Mouse (Mus musculus) stomach, embryonic 14.5 days (tissue): ENCODE results near the gene Grid1. TPM values are rescaled to one million over a fixed set of nuclear protein-coding genes. Genes with fewer than 3 reads are reported as not detected.
A peak's percentile ranks its signal among the peaks of the same experiment; 100 is the strongest.

ENCODE experiments used
- ATAC-seq: fragments of 200-750 bp; cut with Nextera tagmentation; 2 replicates; pipeline ENCODE4 v1.8.0; 2017; ENCODE audit warnings: low read depth, moderate TSS enrichment; ENCODE audit not compliant: insufficient number of reproducible peaks, insufficient read depth, low FRiP score
- H3K27ac ChIP-seq: fragments of 300-500 bp; sonication (generic); 2 replicates; pipeline ENCODE4 v1.5.1; 2014; ENCODE audit warnings: mild to moderate bottlenecking, low read length, moderate library complexity, mixed read lengths
- H3K27me3 ChIP-seq: fragments of 300-500 bp; sonication (generic); 2 replicates; pipeline ENCODE4 v1.6.1; 2014; ENCODE audit warnings: low read length, control low read depth, mixed read lengths; ENCODE audit not compliant: control insufficient read depth, insufficient read depth
- H3K36me3 ChIP-seq: fragments of 300-500 bp; sonication (generic); 2 replicates; pipeline ENCODE4 v1.6.1; 2014; ENCODE audit warnings: mild to moderate bottlenecking, control low read depth, low read length, moderate library complexity, mixed read lengths; ENCODE audit not compliant: control insufficient read depth, insufficient read depth
- H3K4me1 ChIP-seq: fragments of 300-500 bp; sonication (generic); 2 replicates; pipeline ENCODE4 v1.6.1; 2014; ENCODE audit warnings: low read length, control low read depth, mixed read lengths; ENCODE audit not compliant: control insufficient read depth, insufficient read depth
- H3K4me2 ChIP-seq: fragments of 300-500 bp; sonication (generic); replicated peaks from 2 replicates; pipeline ENCODE4 v1.6.1; 2014; ENCODE audit warnings: low read depth, low read length, control low read depth
- H3K4me3 ChIP-seq: fragments of 300-500 bp; sonication (generic); 2 replicates; pipeline ENCODE4 v1.5.1; 2014; ENCODE audit warnings: low read depth, low read length, control low read depth
- H3K9ac ChIP-seq: fragments of 300-500 bp; sonication (generic); replicated peaks from 2 replicates; pipeline ENCODE4 v1.6.1; 2014; ENCODE audit warnings: low read depth, mild to moderate bottlenecking, control low read depth, low read length, moderate library complexity, mixed read lengths
- H3K9me3 ChIP-seq: fragments of 300-500 bp; sonication (generic); 2 replicates; pipeline ENCODE4 v1.6.1; 2016; ENCODE audit warnings: low read depth, low read length, control low read depth; ENCODE audit not compliant: control insufficient read depth
- WGBS: fragments of 180-500 bp; shearing (Covaris S2); extraction: QIAGEN DNeasy Blood & Tissue Kit; methylation state at CpG from one replicate; pipeline ENCODE4 v1.1.7; 2014; 5-methylcytosine and 5-hydroxymethylcytosine counted together
- polyA plus RNA-seq: library from polyadenylated mRNA; unstranded; fragments of >200 nt; fragmentation: Nextera tagmentation; extraction: Ambion mirVana; gene quantifications from 2 replicates; pipeline ENCODE4 v1.2.1, GENCODE M21; 2014

Gene Grid1
- polyA plus RNA-seq, 1 experiment from 2014 or later: 1.1 TPM

DNA sequence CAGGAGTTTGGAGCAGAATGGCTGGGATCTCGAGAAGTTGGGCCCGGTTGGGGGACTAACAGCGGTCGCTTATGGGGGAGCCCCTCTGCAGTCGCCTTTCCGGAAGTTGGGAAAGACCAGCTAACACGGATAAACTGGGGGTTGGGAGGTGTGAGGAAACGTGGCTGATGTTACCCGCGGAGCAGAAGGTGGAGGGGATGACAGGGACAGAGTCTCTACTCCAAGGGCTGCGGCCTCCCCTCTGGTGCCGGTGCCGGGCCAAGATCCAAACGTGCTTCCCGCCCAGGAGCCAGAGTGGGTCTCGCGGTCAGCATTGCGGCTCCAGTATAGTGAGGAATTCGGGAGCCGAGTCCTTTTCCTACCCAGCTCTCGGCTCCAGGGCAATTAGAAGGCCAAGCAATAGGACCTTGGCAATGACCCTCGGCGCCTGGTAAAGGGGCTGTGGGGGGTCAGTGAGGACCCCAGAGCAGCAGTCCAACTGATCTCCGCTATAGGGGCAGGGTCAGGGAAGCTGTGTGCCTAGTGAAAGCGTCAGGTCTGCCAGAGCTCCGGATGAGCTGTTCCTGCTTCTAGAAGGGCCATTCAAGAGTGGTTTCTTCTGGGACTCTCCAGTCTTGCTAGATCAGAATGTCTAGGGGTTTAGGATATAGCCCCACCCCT, 1.4 kb downstream of the Grid1 start:
- no peak overlapping the region for H3K9ac ChIP-seq
- H3K9me3 ChIP-seq: no peaks in the 10 kb centered on the region
- H3K36me3 ChIP-seq: no peaks in the 10 kb centered on the region
- peak overlapping the region; percentile 86; the same call in 1 of the 2 replicates for H3K4me2 ChIP-seq
- 4% methylated on average over 26 of the region's 26 CpGs for WGBS
- peaks cover 68% of the 10 kb centered on the region for H3K27me3 ChIP-seq
- H3K27ac ChIP-seq: no peak overlapping the region
- peak overlapping the region; percentile 45; the same call in 1 of the 2 replicates for H3K4me3 ChIP-seq
- ATAC-seq: no peak
- peaks cover 12% of the 10 kb centered on the region; the same call in 1 of the 2 replicates for H3K4me1 ChIP-seq

DNA sequence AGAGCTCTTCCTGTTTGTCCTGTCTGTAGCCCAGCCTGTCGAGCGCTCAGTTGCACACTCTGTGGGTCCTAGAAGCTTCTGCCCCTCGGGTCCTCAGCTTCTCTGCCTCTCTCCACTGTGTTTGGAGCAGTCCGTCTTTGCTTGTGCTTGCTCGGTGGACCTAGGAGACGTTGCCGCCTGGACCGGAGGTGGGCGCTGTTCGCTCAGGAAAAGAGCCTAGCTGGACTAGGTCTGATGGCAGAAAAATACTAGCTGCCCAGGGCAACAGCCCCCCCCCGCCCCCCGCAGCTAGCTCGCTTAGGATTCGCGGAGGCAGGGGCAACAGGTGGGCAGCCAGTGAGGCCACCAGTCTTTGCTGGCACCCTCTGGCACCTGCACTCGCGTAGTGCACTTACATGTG, 3.2 kb downstream of the Grid1 start:
- no peak overlapping the region for H3K9ac ChIP-seq
- H3K9me3 ChIP-seq: no peaks in the 10 kb centered on the region
- H3K4me3 ChIP-seq: peak overlapping the region; percentile 15; the same call in 1 of the 2 replicates
- peaks cover 12% of the 10 kb centered on the region; the same call in 1 of the 2 replicates for H3K4me1 ChIP-seq
- no peaks in the 10 kb centered on the region for H3K36me3 ChIP-seq
- H3K4me2 ChIP-seq: peak overlapping the region; percentile 33
- WGBS: 5% methylated on average over 16 of the region's 17 CpGs
- no peak for ATAC-seq
- no peak overlapping the region for H3K27ac ChIP-seq
- peaks cover 52% of the 10 kb centered on the region for H3K27me3 ChIP-seq

DNA sequence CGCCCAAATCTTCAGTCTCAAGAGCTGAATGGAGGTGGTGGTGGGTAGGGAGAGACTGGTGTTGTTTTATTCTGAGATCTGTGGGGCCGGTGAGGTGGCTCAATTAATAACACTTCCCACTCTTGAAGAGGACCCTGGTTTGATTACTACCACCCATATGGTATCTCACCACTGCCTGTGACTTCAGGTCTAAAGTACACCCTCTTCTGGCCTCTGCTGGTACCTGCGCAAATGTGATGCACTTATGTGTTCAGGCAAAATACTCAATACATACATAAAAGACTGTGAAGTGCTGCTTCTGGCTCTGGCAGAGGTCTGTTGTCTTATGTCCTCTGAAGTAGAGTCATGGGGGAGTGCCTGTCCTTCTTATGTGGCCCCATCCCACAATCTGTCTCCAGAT, 4.3 kb downstream of the Grid1 start:
- no peak for ATAC-seq
- Histone ChIP-seq H3K4me1 (peaks cover 12% of the 10 kb centered on the region; the same call in 1 of the 2 replicates), H3K4me2 (no peak overlapping the region), H3K9ac (no peak overlapping the region), H3K9me3 (no peaks in the 10 kb centered on the region), H3K4me3 (no peak overlapping the region), H3K27me3 (peaks cover 42% of the 10 kb centered on the region), H3K27ac (no peak overlapping the region), H3K36me3 (no peaks in the 10 kb centered on the region)
- WGBS: 90% methylated on average over 3 of the region's 3 CpGs

DNA sequence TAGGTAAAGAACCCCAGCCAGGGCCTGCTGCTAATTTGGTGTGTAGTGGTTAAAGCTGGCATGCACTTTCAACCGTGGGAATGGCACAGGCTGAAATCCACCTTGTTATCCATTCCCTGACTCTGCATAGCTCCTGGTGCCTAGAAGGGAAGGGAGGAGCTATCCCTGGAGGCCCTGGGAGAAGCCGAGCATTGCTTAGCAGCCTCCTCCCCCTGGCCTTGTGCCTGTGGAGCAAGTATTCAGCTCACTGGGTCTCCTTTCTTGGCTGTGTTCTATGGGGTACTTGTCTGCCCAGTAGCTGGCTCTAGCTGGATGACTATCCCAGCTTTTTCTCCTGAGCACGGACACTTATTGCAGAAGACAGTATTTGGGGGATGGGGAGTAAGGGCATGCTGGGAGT, 6.0 kb downstream of the Grid1 start:
- Histone ChIP-seq H3K4me1 (peaks cover 7% of the 10 kb centered on the region; the same call in 1 of the 2 replicates), H3K4me3 (no peak overlapping the region), H3K27ac (no peak overlapping the region), H3K9me3 (no peaks in the 10 kb centered on the region), H3K9ac (no peak overlapping the region), H3K36me3 (no peaks in the 10 kb centered on the region), H3K27me3 (peaks cover 25% of the 10 kb centered on the region), H3K4me2 (no peak overlapping the region)
- ATAC-seq: no peak
- WGBS: 39% methylated on average over 3 of the region's 3 CpGs

DNA sequence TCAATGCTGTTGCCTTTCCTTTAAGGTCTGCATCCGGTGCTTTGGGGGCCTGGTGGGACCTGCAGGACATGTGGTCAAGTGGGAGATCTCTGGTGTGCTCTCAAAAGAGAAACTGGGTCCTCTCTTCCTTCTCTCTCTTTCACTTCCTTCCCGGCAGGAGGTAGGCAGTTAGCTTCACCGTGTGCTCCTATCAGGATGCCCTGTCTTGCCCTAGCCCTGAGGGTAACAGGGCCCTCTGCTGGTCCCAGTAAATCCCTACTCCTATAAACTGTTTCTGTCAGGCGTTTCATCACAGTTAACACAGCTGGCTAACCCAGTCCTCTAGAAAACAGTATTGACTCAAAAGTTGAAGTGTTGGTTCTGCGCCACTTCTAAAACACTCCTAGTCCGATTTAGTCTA, 9.9 kb downstream of the Grid1 start:
- WGBS: 59% methylated on average over 6 of the region's 6 CpGs
- no peak overlapping the region for H3K4me3 ChIP-seq
- no peak for ATAC-seq

DNA sequence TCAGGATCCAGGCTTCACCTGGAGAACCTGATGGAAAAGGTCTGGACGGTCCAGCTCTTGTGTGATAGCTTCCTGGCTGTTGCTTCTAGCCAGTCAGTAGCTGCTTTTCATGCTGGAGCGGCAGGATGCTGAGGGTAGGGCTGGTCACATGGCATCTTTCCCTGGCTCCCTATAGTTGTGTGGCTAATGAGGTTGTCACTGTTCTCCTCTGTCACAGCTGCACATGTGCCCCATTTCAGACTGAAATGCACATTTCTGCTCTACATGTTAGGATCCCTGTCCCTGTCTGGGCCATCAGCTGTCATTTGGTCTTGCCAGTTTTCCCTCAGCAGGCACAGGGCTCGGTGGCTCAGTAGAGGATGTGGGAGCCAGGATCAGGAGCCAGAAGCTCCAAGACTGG, 17.2 kb downstream of the Grid1 start:
- Histone ChIP-seq H3K9ac (no peak overlapping the region), H3K36me3 (no peaks in the 10 kb centered on the region), H3K27ac (no peak overlapping the region), H3K4me1 (no peaks in the 10 kb centered on the region), H3K4me3 (no peak overlapping the region), H3K9me3 (no peaks in the 10 kb centered on the region), H3K27me3 (no peaks in the 10 kb centered on the region), H3K4me2 (no peak overlapping the region)
- WGBS: 71% methylated on average over 3 of the region's 3 CpGs
- no peak for ATAC-seq

More for the DNA sequence above, 9.9 kb downstream of the Grid1 start:
- H3K36me3 ChIP-seq: no peaks in the 10 kb centered on the region
- H3K27ac ChIP-seq: no peak overlapping the region
- no peaks in the 10 kb centered on the region for H3K9me3 ChIP-seq
- no peak overlapping the region for H3K4me2 ChIP-seq
- no peaks in the 10 kb centered on the region for H3K4me1 ChIP-seq
- H3K27me3 ChIP-seq: no peaks in the 10 kb centered on the region
- no peak overlapping the region for H3K9ac ChIP-seq

DNA sequence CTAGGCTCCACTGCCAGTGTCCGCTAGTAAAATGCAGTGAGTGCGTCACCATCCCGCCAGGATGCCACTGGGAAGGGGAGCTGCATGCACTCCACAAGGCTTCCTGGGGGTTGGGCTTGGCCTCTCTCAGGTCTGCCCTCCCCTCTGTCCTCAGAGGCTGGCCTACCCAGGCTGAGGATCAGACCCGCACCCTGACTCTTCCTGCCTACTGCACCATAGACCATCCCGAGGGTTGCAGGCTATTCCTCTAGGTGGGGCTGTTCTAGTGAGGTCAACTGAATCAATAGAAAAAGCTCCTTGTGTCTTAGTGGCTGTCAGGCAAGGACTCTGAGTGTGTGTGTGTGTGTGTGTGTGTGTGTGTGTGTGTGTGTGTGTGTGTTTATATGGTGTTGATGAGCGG, 19.1 kb downstream of the Grid1 start:
- H3K36me3 ChIP-seq: no peaks in the 10 kb centered on the region
- ATAC-seq: no peak
- WGBS: 51% methylated on average over 6 of the region's 6 CpGs
- no peaks in the 10 kb centered on the region for H3K27me3 ChIP-seq
- no peaks in the 10 kb centered on the region for H3K4me1 ChIP-seq
- H3K4me3 ChIP-seq: no peak overlapping the region
- H3K4me2 ChIP-seq: no peak overlapping the region
- no peak overlapping the region for H3K27ac ChIP-seq
- H3K9ac ChIP-seq: no peak overlapping the region
- no peaks in the 10 kb centered on the region for H3K9me3 ChIP-seq

DNA sequence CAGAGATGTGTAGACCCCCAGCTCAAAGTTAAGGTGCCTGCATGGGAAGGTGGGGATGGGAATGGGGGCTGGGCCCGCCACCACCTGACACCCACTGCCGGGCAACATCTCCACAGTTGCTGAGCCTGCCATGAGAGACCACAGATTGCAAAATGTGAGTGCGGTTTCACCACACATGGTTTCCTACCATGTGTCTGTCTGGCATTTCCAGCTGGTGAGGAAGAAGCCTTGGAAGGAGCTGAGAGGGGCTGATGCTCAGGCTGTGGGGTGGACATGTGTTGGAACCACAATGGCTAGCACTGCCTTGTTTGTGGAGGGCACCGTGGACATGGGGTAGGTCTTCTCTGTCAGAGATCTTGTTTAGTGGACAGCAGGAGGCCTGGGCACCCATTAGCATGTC, 20.0 kb downstream of the Grid1 start:
- no peaks in the 10 kb centered on the region for H3K9me3 ChIP-seq
- no peaks in the 10 kb centered on the region for H3K36me3 ChIP-seq
- no peaks in the 10 kb centered on the region for H3K4me1 ChIP-seq
- no peak overlapping the region for H3K9ac ChIP-seq
- no peak overlapping the region for H3K27ac ChIP-seq
- ATAC-seq: no peak
- no peak overlapping the region for H3K4me2 ChIP-seq
- WGBS: 89% methylated on average over 4 of the region's 4 CpGs
- no peak overlapping the region for H3K4me3 ChIP-seq
- H3K27me3 ChIP-seq: no peaks in the 10 kb centered on the region

DNA sequence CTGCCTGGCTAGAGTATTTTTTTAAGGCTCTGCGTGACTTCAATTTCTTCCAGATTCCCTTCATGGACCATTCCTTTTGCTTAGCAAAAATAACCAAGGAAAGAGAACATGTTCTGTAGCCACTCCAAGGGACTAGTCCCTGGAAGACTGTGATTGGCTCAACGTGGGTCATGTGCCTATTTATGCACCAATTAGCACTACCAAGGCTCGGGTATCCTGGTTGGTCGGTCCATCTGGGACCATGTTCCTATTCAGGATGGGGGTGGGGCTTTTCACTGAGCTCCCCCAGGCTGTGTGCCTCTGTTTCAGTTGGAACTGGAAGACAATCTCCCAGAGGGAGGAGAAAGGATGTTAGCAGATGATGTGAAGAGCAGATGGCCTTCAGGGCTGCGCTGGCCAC, 23.7 kb downstream of the Grid1 start:
- no peak overlapping the region for H3K4me2 ChIP-seq
- H3K9me3 ChIP-seq: no peaks in the 10 kb centered on the region
- no peak overlapping the region for H3K27ac ChIP-seq
- no peak overlapping the region for H3K4me3 ChIP-seq
- H3K9ac ChIP-seq: no peak overlapping the region
- WGBS: 68% methylated on average over 5 of the region's 5 CpGs
- H3K27me3 ChIP-seq: no peaks in the 10 kb centered on the region
- no peaks in the 10 kb centered on the region for H3K36me3 ChIP-seq
- no peaks in the 10 kb centered on the region for H3K4me1 ChIP-seq
- ATAC-seq: no peak
